Mouse (Mus musculus) MEL (cell line): ENCODE measurements at regions not wholly inside any gene's neighbourhood (a gene's known extent, or its start where the extent isn't known, plus 50 kb on each side); places are given as distances from the start of the nearest gene placed in this dataset.
A peak's percentile ranks its signal among the peaks of the same experiment; 100 is the strongest.

Source experiments
- DNase-seq: peaks from one replicate; pipeline ENCODE4 v3.0.0; 2011; ENCODE audit warnings: low read depth, low spot score
- H3K27ac ChIP-seq: 2 replicates; pipeline ENCODE4 v1.5.1; 2012; ENCODE audit warnings: low read depth, mild to moderate bottlenecking, control low read depth, low read length, moderate library complexity; ENCODE audit not compliant: control insufficient read depth
- H3K27me3 ChIP-seq, 2 experiments: fragments of 150-350 bp in 1 of 2; sonication (generic) in 1 of 2; 2 replicates each; pipeline ENCODE4 v1.6.1; 2012; ENCODE audit warnings: low read length in 2 of 2, mild to moderate bottlenecking in 2 of 2, improper control_type of control experiment in 1 of 2, moderate library complexity in 1 of 2; ENCODE audit not compliant: insufficient read depth in 2 of 2, control insufficient read depth in 1 of 2
- H3K36me3 ChIP-seq, 2 experiments: 2 replicates each; pipeline ENCODE4 v1.6.1; 2012 to 2014; ENCODE audit warnings: low read length in 2 of 2, improper control_type of control experiment in 1 of 2, inconsistent platforms in 1 of 2, mild to moderate bottlenecking in 1 of 2; ENCODE audit not compliant: insufficient read depth in 2 of 2, control insufficient read depth in 1 of 2
- H3K4me1 ChIP-seq, 2 experiments: fragments of 150-350 bp in 1 of 2; sonication (generic) in 1 of 2; 2 replicates each; pipeline ENCODE4 v1.6.1; 2012; ENCODE audit warnings: low read length in 2 of 2, improper control_type of control experiment in 1 of 2, mild to moderate bottlenecking in 1 of 2; ENCODE audit not compliant: insufficient read depth in 2 of 2, control insufficient read depth in 1 of 2
- H3K4me3 ChIP-seq, 2 experiments: fragments of 150-350 bp in 1 of 2; sonication (generic) in 1 of 2; 2 replicates each; pipeline ENCODE4 v1.5.1; 2012; ENCODE audit warnings: low read depth in 2 of 2, low read length in 2 of 2, mild to moderate bottlenecking in 2 of 2, moderate library complexity in 2 of 2, control low read depth in 1 of 2, improper control_type of control experiment in 1 of 2; ENCODE audit not compliant: control insufficient read depth in 1 of 2, insufficient read depth in 1 of 2
- H3K79me2 ChIP-seq: 2 replicates; pipeline ENCODE4 v1.6.1; 2012; ENCODE audit warnings: mild to moderate bottlenecking, low read length, moderate library complexity; ENCODE audit not compliant: control insufficient read depth, poor library complexity, insufficient read depth
- H3K9ac ChIP-seq: 2 replicates; pipeline ENCODE4 v1.6.1; 2012; ENCODE audit warnings: low read depth, mild to moderate bottlenecking, control low read depth, low read length, moderate library complexity; ENCODE audit not compliant: control insufficient read depth, poor library complexity, severe bottlenecking
- H3K9me3 ChIP-seq: fragments of 150-350 bp; sonication (generic); replicated peaks from 2 replicates; pipeline ENCODE4 v1.6.1; 2012; ENCODE audit warnings: mild to moderate bottlenecking, low read length, improper control_type of control experiment, moderate library complexity; ENCODE audit not compliant: insufficient read depth
- BHLHE40 ChIP-seq: IDR thresholded peaks from 2 replicates; pipeline ENCODE4 v1.6.1; 2012; ENCODE audit warnings: low read depth, mild to moderate bottlenecking, inconsistent platforms, low read length, improper control_type of control experiment, borderline replicate concordance
- CHD1 ChIP-seq: IDR thresholded peaks from 2 replicates; pipeline ENCODE4 v1.6.1; 2012; ENCODE audit warnings: low read depth, mild to moderate bottlenecking, inconsistent platforms, low read length, improper control_type of control experiment
- CHD2 ChIP-seq: IDR thresholded peaks from 2 replicates; pipeline ENCODE4 v1.6.1; 2011; ENCODE audit warnings: low read length, improper control_type of control experiment
- CTCF ChIP-seq, 3 experiments: IDR thresholded peaks in 2 of 3; conservative IDR thresholded peaks in 1 of 3; 2 replicates each; pipeline ENCODE4 v1.5.1; 2011 to 2012; ENCODE audit warnings: low read length in 3 of 3, low read depth in 2 of 3, mild to moderate bottlenecking in 2 of 3, improper control_type of control experiment in 1 of 3, inconsistent platforms in 1 of 3, mixed read lengths in 1 of 3, moderate library complexity in 1 of 3; ENCODE audit not compliant: control insufficient read depth in 1 of 3, insufficient read depth in 1 of 3, poor library complexity in 1 of 3, severe bottlenecking in 1 of 3
- E2F4 ChIP-seq: IDR thresholded peaks from 2 replicates; pipeline ENCODE4 v1.6.1; 2011; ENCODE audit warnings: low read depth, low read length, improper control_type of control experiment, borderline replicate concordance
- ELF1 ChIP-seq: IDR thresholded peaks from 2 replicates; pipeline ENCODE4 v1.6.1; 2014; ENCODE audit warnings: low read depth, mild to moderate bottlenecking, inconsistent platforms, low read length, improper control_type of control experiment, moderate library complexity
- EP300 ChIP-seq, 2 experiments: IDR thresholded peaks; 2 replicates each; pipeline ENCODE4 v1.6.1; 2011; ENCODE audit warnings: improper control_type of control experiment in 2 of 2, low read length in 2 of 2, low read depth in 1 of 2, mild to moderate bottlenecking in 1 of 2
- ETS1 ChIP-seq: IDR thresholded peaks from 2 replicates; pipeline ENCODE4 v1.6.1; 2012; ENCODE audit warnings: low read depth, mild to moderate bottlenecking, inconsistent platforms, low read length, improper control_type of control experiment, moderate library complexity
- GABPA ChIP-seq: IDR thresholded peaks from 2 replicates; pipeline ENCODE4 v1.6.1; 2012; ENCODE audit warnings: low read depth, mild to moderate bottlenecking, inconsistent platforms, low read length, improper control_type of control experiment, moderate library complexity
- GATA1 ChIP-seq: IDR thresholded peaks from 2 replicates; pipeline ENCODE4 v1.6.1; 2011; ENCODE audit warnings: low read depth, low read length, improper control_type of control experiment
- HCFC1 ChIP-seq: IDR thresholded peaks from 2 replicates; pipeline ENCODE4 v1.6.1; 2012; ENCODE audit warnings: low read depth, mild to moderate bottlenecking, inconsistent platforms, low read length, improper control_type of control experiment, moderate library complexity
- KAT2A ChIP-seq: conservative IDR thresholded peaks from 2 replicates; pipeline ENCODE4 v1.6.1; 2012; ENCODE audit warnings: low read depth, low read length, improper control_type of control experiment, inconsistent platforms
- MAFK ChIP-seq: IDR thresholded peaks from 2 replicates; pipeline ENCODE4 v1.6.1; 2011; ENCODE audit warnings: low read depth, mild to moderate bottlenecking, low read length, improper control_type of control experiment, borderline replicate concordance
- MAZ ChIP-seq: IDR thresholded peaks from 2 replicates; pipeline ENCODE4 v1.6.1; 2012; ENCODE audit warnings: low read depth, mild to moderate bottlenecking, inconsistent platforms, low read length, improper control_type of control experiment
- MXI1 ChIP-seq: IDR thresholded peaks from 2 replicates; pipeline ENCODE4 v1.6.1; 2011; ENCODE audit warnings: mild to moderate bottlenecking, low read depth, low read length, improper control_type of control experiment
- MYB ChIP-seq: IDR thresholded peaks from 2 replicates; pipeline ENCODE4 v1.6.1; 2011; ENCODE audit warnings: mild to moderate bottlenecking, low read depth, low read length, improper control_type of control experiment
- MYC ChIP-seq: IDR thresholded peaks from 2 replicates; pipeline ENCODE4 v1.6.1; 2011; ENCODE audit warnings: low read depth, mild to moderate bottlenecking, low read length, improper control_type of control experiment, moderate library complexity
- NELFE ChIP-seq: IDR thresholded peaks from 2 replicates; pipeline ENCODE4 v1.6.1; 2011; ENCODE audit warnings: low read depth, low read length, improper control_type of control experiment
- NRF1 ChIP-seq: IDR thresholded peaks from 2 replicates; pipeline ENCODE4 v1.6.1; 2014; ENCODE audit warnings: low read depth, mild to moderate bottlenecking, inconsistent platforms, low read length, improper control_type of control experiment, moderate library complexity; ENCODE audit not compliant: poor library complexity, insufficient read depth, severe bottlenecking
- POLR2A ChIP-seq, 2 experiments: IDR thresholded peaks; 2 replicates each; pipeline ENCODE4 v1.6.1; 2011 to 2012; ENCODE audit warnings: low read length in 2 of 2, mild to moderate bottlenecking in 2 of 2, control low read depth in 1 of 2, improper control_type of control experiment in 1 of 2, low read depth in 1 of 2, moderate library complexity in 1 of 2; ENCODE audit not compliant: control insufficient read depth in 1 of 2, insufficient read depth in 1 of 2, poor library complexity in 1 of 2
- POLR2AphosphoS2 ChIP-seq: IDR thresholded peaks from 2 replicates; pipeline ENCODE4 v1.6.1; 2011; ENCODE audit warnings: low read length, improper control_type of control experiment
- POLR2AphosphoS5 ChIP-seq: IDR thresholded peaks from 2 replicates; pipeline ENCODE4 v1.6.1; 2012; ENCODE audit warnings: low read depth, borderline replicate concordance, mild to moderate bottlenecking, inconsistent platforms, low read length, moderate library complexity, mixed read lengths
- RAD21 ChIP-seq: IDR thresholded peaks from 2 replicates; pipeline ENCODE4 v1.6.1; 2011; ENCODE audit warnings: mild to moderate bottlenecking, low read depth, low read length, improper control_type of control experiment
- SIN3A ChIP-seq: IDR thresholded peaks from 2 replicates; pipeline ENCODE4 v1.6.1; 2012; ENCODE audit warnings: low read length, improper control_type of control experiment, inconsistent platforms
- SMC3 ChIP-seq: IDR thresholded peaks from 2 replicates; pipeline ENCODE4 v1.6.1; 2011; ENCODE audit warnings: low read depth, low read length, improper control_type of control experiment
- TAL1 ChIP-seq: IDR thresholded peaks from 2 replicates; pipeline ENCODE4 v1.6.1; 2012; ENCODE audit warnings: mild to moderate bottlenecking, inconsistent platforms, low read length, moderate library complexity, mixed read lengths
- TBP ChIP-seq: IDR thresholded peaks from 2 replicates; pipeline ENCODE4 v1.8.0; 2011; ENCODE audit warnings: low read depth, low read length, improper control_type of control experiment
- TCF12 ChIP-seq: IDR thresholded peaks from 2 replicates; pipeline ENCODE4 v1.6.1; 2014; ENCODE audit warnings: low read depth, mild to moderate bottlenecking, inconsistent platforms, low read length, improper control_type of control experiment, moderate library complexity
- UBTF ChIP-seq: IDR thresholded peaks from 2 replicates; pipeline ENCODE4 v1.6.1; 2012; ENCODE audit warnings: low read depth, mild to moderate bottlenecking, inconsistent platforms, low read length, improper control_type of control experiment, moderate library complexity, borderline replicate concordance; ENCODE audit not compliant: insufficient read depth
- USF1 ChIP-seq: IDR thresholded peaks from 2 replicates; pipeline ENCODE4 v1.6.1; 2014; ENCODE audit warnings: low read depth, mild to moderate bottlenecking, inconsistent platforms, low read length, improper control_type of control experiment, moderate library complexity
- USF2 ChIP-seq, 2 experiments: IDR thresholded peaks; 2 replicates each; pipeline ENCODE4 v1.6.1; 2011 to 2012; ENCODE audit warnings: improper control_type of control experiment in 2 of 2, low read length in 2 of 2, borderline replicate concordance in 1 of 2, inconsistent platforms in 1 of 2, low read depth in 1 of 2, mild to moderate bottlenecking in 1 of 2; ENCODE audit not compliant: insufficient read depth in 1 of 2
- ZC3H11A ChIP-seq: IDR thresholded peaks from 2 replicates; pipeline ENCODE4 v1.6.1; 2012; ENCODE audit warnings: low read depth, mild to moderate bottlenecking, inconsistent platforms, low read length, improper control_type of control experiment
- ZKSCAN1 ChIP-seq: IDR thresholded peaks from 2 replicates; pipeline ENCODE4 v1.6.1; 2012; ENCODE audit warnings: low read depth, mild to moderate bottlenecking, inconsistent platforms, low read length, improper control_type of control experiment, moderate library complexity
- ZNF384 ChIP-seq: IDR thresholded peaks from 2 replicates; pipeline ENCODE4 v1.6.1; 2012; ENCODE audit warnings: low read depth, mild to moderate bottlenecking, inconsistent platforms, low read length, improper control_type of control experiment

- H3K9ac ChIP-seq, result peak overlapping the region; percentile 39
- TF ChIP-seq TCF12 (peak; percentile 99), CTCF (IDR thresholded peaks at IDR 0.05 in 2 of 3, conservative IDR thresholded peaks at IDR 0.05 in 1 of 3; ENCODE audit: control insufficient read depth in 1 of 3, insufficient read depth in 1 of 3, low read depth in 2 of 3, low read length in 3 of 3, poor library complexity in 1 of 3, severe bottlenecking in 1 of 3) (no peak), RAD21 (no peak), GATA1 (peak; percentile 99), EP300 (IDR thresholded peaks at IDR 0.05; ENCODE audit: low read depth in 1 of 2, low read length in 2 of 2) (peak; percentile 100), NELFE (0 out of 2 replicates have a peak, but pooled peaks have one; percentile 22), KAT2A (0 out of 2 replicates have a peak, but pooled peaks have one; percentile 27), MYC (peak; percentile 57; the same call in 1 of the 2 replicates), MXI1 (peak; percentile 79), GABPA (no peak), HCFC1 (peak; percentile 30; the same call in 1 of the 2 replicates), CHD2 (no peak; the same call in 1 of the 2 replicates), UBTF (no peak), USF1 (peak; percentile 76), BHLHE40 (peak; percentile 77), USF2 (IDR thresholded peaks at IDR 0.05; ENCODE audit: borderline replicate concordance in 1 of 2, insufficient read depth in 1 of 2, low read depth in 1 of 2, low read length in 2 of 2) (peak in 1 of 2 experiments; percentile 35; a peak in 1 of 4 replicates), POLR2AphosphoS5 (no peak), ZC3H11A (0 out of 2 replicates have a peak, but pooled peaks have one; percentile 14), ZNF384 (peak; percentile 49; the same call in 1 of the 2 replicates), MYB (peak; percentile 98), ETS1 (peak; percentile 95), POLR2A (IDR thresholded peaks at IDR 0.05; ENCODE audit: control insufficient read depth in 1 of 2, insufficient read depth in 1 of 2, low read depth in 1 of 2, low read length in 2 of 2, poor library complexity in 1 of 2) (no peak), SIN3A (peak; percentile 93), TBP (no peak), MAZ (peak; percentile 73), CHD1 (peak; percentile 77; the same call in 1 of the 2 replicates), ELF1 (0 out of 2 replicates have a peak, but pooled peaks have one; percentile 26), TAL1 (peak; percentile 89), E2F4 (0 out of 2 replicates have a peak, but pooled peaks have one; percentile 50), POLR2AphosphoS2 (no peak), ZKSCAN1 (no peak), NRF1 (no peak), SMC3 (no peak), MAFK (peak; percentile 50; the same call in 1 of the 2 replicates)
Observed at GRCm38 (mm10) chr15:8767624-8768571, 57.3 kb upstream of the Slc1a3 start.

More at GRCm38 (mm10) chr15:8767624-8768571, 57.3 kb upstream of the Slc1a3 start:
- Histone ChIP-seq H3K79me2 (no peaks in the 10 kb centered on the region), H3K9me3 (no peaks in the 10 kb centered on the region), H3K36me3 (peaks cover 0 to 34% of the 10 kb centered on the region in 2 experiments; a peak in 2 of 4 replicates), H3K27me3 (no peaks in the 10 kb centered on the region), H3K4me3 (peak overlapping the region; percentile 14 to 19), H3K4me1 (peaks cover 24 to 30% of the 10 kb centered on the region in 2 experiments), H3K27ac (peak overlapping the region; percentile 93)
- DNase-seq, result peak; percentile 92
